13 mouse cellular contexts compared by ENCODE assay signal in the genomic region with DNA sequence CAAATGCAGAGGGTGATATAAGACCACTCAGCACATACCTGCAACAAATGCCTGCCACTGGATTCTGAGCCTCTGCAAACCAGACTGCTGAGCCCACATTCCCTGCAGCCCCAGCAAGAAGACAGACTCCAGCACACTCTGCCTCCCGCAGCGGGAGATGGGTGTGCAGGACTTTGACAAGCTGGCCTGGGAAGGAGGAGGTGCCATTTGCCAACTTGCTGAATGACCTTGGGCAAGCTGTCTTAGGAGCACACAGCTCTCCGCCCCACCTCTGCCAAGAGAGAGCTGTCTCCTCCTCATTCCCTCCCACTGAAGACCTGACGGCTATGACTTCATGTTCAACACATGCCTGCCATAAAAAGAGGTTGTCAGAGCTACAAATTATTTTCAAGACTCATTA.
DNase-seq lines count a peak whose midpoint lies in the region; ATAC-seq and TF ChIP-seq lines count a peak whose summit lies in the region.
"Had no signal": no experiment of that assay in that cellular context is flagged by ENCODE, and none has a peak within 500 bp of the region (broad histone marks: within the 10 kb centered on the region; RNA-seq: fewer than 3 reads in every experiment).

No protein-coding gene starts in this region.

- H3K4me1 ChIP-seq in stomach, embryonic 16.5 days (ENCODE audit: control insufficient read depth, insufficient read depth, low read length) = 0 out of 2 replicates have a peak, but pooled peaks cover 4% of the 10 kb centered on the region
- H3K4me1 ChIP-seq in stomach, postnatal 0 days (replicated peaks; ENCODE audit: control insufficient read depth, insufficient read depth) = no peaks in the 10 kb centered on the region
- H3K4me1 ChIP-seq: heart, embryonic 10.5 days had no signal

- no peaks in the 10 kb centered on the region for H3K36me3 ChIP-seq in stomach, embryonic 16.5 days (ENCODE audit: control insufficient read depth, insufficient read depth, low read length)
- no peaks in the 10 kb centered on the region for H3K36me3 ChIP-seq in stomach, postnatal 0 days (ENCODE audit: control insufficient read depth, insufficient read depth, low read length)
- H3K36me3 ChIP-seq: embryonic facial prominence, embryonic 15.5 days; heart, embryonic 10.5 days; hindbrain, embryonic 10.5 days; midbrain, embryonic 12.5 days; neural tube, embryonic 12.5 days had no signal

- TF ChIP-seq CTCF in stomach, postnatal 0 days (IDR thresholded peaks at IDR 0.05; ENCODE audit: low read depth) = no peak

- peak; percentile 25; the same call in 1 of the 2 replicates for ATAC-seq in stomach, embryonic 16.5 days (ENCODE audit: insufficient read depth, low FRiP score)
- no peak for ATAC-seq in stomach, postnatal 0 days (ENCODE audit: low FRiP score, low TSS enrichment)

- no peak overlapping the region for H3K9ac ChIP-seq in stomach, embryonic 16.5 days (ENCODE audit: low read length)
- no peak overlapping the region for H3K9ac ChIP-seq in stomach, postnatal 0 days (ENCODE audit: low read length)
- H3K9ac ChIP-seq: embryonic facial prominence, embryonic 15.5 days; midbrain, embryonic 12.5 days; neural tube, embryonic 12.5 days had no signal

- WGBS in stomach, embryonic 16.5 days = 54% methylated on average over 4 of the region's 4 CpGs
- WGBS in stomach, postnatal 0 days = 67% methylated on average over 4 of the region's 4 CpGs

- H3K4me2 ChIP-seq in stomach, embryonic 16.5 days (ENCODE audit: low read depth, low read length) = no peak overlapping the region
- no peak overlapping the region for H3K4me2 ChIP-seq in stomach, postnatal 0 days (replicated peaks; ENCODE audit: low read depth)
- H3K4me2 ChIP-seq: embryonic facial prominence, embryonic 15.5 days; midbrain, embryonic 12.5 days; neural tube, embryonic 12.5 days had no signal

- TF ChIP-seq EP300 in stomach, postnatal 0 days (optimal IDR thresholded peaks at IDR 0.05) = no peak

- H3K27ac ChIP-seq in stomach, embryonic 16.5 days (ENCODE audit: low read length) = no peak overlapping the region
- no peak overlapping the region for H3K27ac ChIP-seq in stomach, postnatal 0 days (replicated peaks)
- H3K27ac ChIP-seq: embryonic facial prominence, embryonic 15.5 days; heart, embryonic 10.5 days; hindbrain, embryonic 10.5 days; midbrain, embryonic 12.5 days; neural tube, embryonic 12.5 days had no signal

- H3K27me3 ChIP-seq in stomach, embryonic 16.5 days (ENCODE audit: control insufficient read depth, insufficient read depth, low read length) = no peaks in the 10 kb centered on the region; the same call in 1 of the 2 replicates
- no peaks in the 10 kb centered on the region for H3K27me3 ChIP-seq in stomach, postnatal 0 days (ENCODE audit: control insufficient read depth, insufficient read depth, low read length)
- H3K27me3 ChIP-seq: neural tube, embryonic 12.5 days had no signal

- no peak overlapping the region for H3K4me3 ChIP-seq in stomach, embryonic 16.5 days (replicated peaks; ENCODE audit: low read length)
- no peak overlapping the region for H3K4me3 ChIP-seq in stomach, postnatal 0 days (ENCODE audit: low read depth, low read length)
- H3K4me3 ChIP-seq: embryonic facial prominence, embryonic 15.5 days; heart, embryonic 10.5 days; hindbrain, embryonic 10.5 days; midbrain, embryonic 12.5 days; neural tube, embryonic 12.5 days had no signal

- H3K9me3 ChIP-seq in stomach, embryonic 16.5 days (replicated peaks; ENCODE audit: control insufficient read depth, low read length) = no peaks in the 10 kb centered on the region
- no peaks in the 10 kb centered on the region for H3K9me3 ChIP-seq in stomach, postnatal 0 days (ENCODE audit: control insufficient read depth, low read length)
- H3K9me3 ChIP-seq: embryonic facial prominence, embryonic 15.5 days; heart, embryonic 10.5 days; hindbrain, embryonic 10.5 days; midbrain, embryonic 12.5 days; neural tube, embryonic 12.5 days had no signal

- DNase-seq in adrenal gland, adult (ENCODE audit: inconsistent age in 2 of 2, low spot score in 1 of 2) = peak; percentile 49 to 50
- no peak for DNase-seq in adrenal gland, adult 8-10 months
- peak; percentile 3 for DNase-seq in kidney, adult 11 months
- DNase-seq in kidney, adult 18-20 months = no peak
- DNase-seq in stomach, postnatal 0 days (ENCODE audit: low spot score) = no peak
- DNase-seq in testis, postnatal 14 days (ENCODE audit: low spot score) = peak; percentile 30
- DNase-seq in thymus, postnatal 10 days (ENCODE audit: low spot score in 2 of 2) = no peak

Comparison
In these comparisons a context has a peak if more than half of its experiments do, and no peak if none do; other contexts are left out.
1. DNase-seq: peak in adrenal gland, adult (2 of 2), kidney, adult 11 months (single experiment) and testis, postnatal 14 days (single experiment); none in adrenal gland, adult 8-10 months (single experiment), kidney, adult 18-20 months (single experiment), stomach, postnatal 0 days (single experiment) and thymus, postnatal 10 days (0 of 2).